Mouse (Mus musculus): ENCODE results near the gene Shank2.
A peak's percentile ranks its signal among the peaks of the same experiment; 100 is the strongest.

Gene Shank2

GRCm38 (mm10) chr7:144268778-144269177, 267.1 kb downstream of the Shank2 start:
- DNase-seq (ENCODE audit: low spot score in 2 of 2): no peak

- DNase-seq (ENCODE audit: low spot score in 2 of 2): no peak
Observed at GRCm38 (mm10) chr7:144271074-144271473, 269.3 kb downstream of the Shank2 start.

- DNase-seq (ENCODE audit: low spot score in 2 of 2): no peak
Observed at GRCm38 (mm10) chr7:144278703-144279102, 277.0 kb downstream of the Shank2 start.

GRCm38 (mm10) chr7:144283701-144284100, 282.0 kb downstream of the Shank2 start:
- DNase-seq (ENCODE audit: low spot score in 2 of 2): no peak

GRCm38 (mm10) chr7:144284241-144285065, 282.7 kb downstream of the Shank2 start:
- no peak for DNase-seq (ENCODE audit: low spot score in 2 of 2)

- DNase-seq (ENCODE audit: low spot score in 2 of 2): no peak
Observed at GRCm38 (mm10) chr7:144285066-144285633, 283.4 kb downstream of the Shank2 start.

GRCm38 (mm10) chr7:144285912-144286311, 284.2 kb downstream of the Shank2 start:
- DNase-seq (ENCODE audit: low spot score in 2 of 2): no peak

GRCm38 (mm10) chr7:144287991-144288390, 286.3 kb downstream of the Shank2 start:
- no peak for DNase-seq (ENCODE audit: low spot score in 2 of 2)

GRCm38 (mm10) chr7:144291478-144291877, 289.8 kb downstream of the Shank2 start:
- DNase-seq (ENCODE audit: low spot score in 2 of 2): no peak

GRCm38 (mm10) chr7:144293611-144294010, 291.9 kb downstream of the Shank2 start:
- DNase-seq (ENCODE audit: low spot score in 2 of 2): no peak

GRCm38 (mm10) chr7:144294239-144295200, 292.8 kb downstream of the Shank2 start:
- DNase-seq (ENCODE audit: low spot score in 2 of 2): peak in 1 of 2 experiments; percentile 18

GRCm38 (mm10) chr7:144299351-144299750, 297.6 kb downstream of the Shank2 start:
- DNase-seq (ENCODE audit: low spot score in 2 of 2): no peak

GRCm38 (mm10) chr7:144301646-144302045, 299.9 kb downstream of the Shank2 start:
- DNase-seq (ENCODE audit: low spot score in 2 of 2): no peak

GRCm38 (mm10) chr7:144302498-144302897, 300.8 kb downstream of the Shank2 start:
- no peak for DNase-seq (ENCODE audit: low spot score in 2 of 2)

- DNase-seq (ENCODE audit: low spot score in 2 of 2): no peak
Observed at GRCm38 (mm10) chr7:144307853-144308409, 306.2 kb downstream of the Shank2 start.

GRCm38 (mm10) chr7:144314438-144315105, 312.8 kb downstream of the Shank2 start:
- DNase-seq (ENCODE audit: low spot score in 2 of 2): no peak

GRCm38 (mm10) chr7:144316224-144316623, 314.5 kb downstream of the Shank2 start:
- no peak for DNase-seq (ENCODE audit: low spot score in 2 of 2)

GRCm38 (mm10) chr7:144316797-144317196, 315.1 kb downstream of the Shank2 start:
- DNase-seq (ENCODE audit: low spot score in 2 of 2): no peak

GRCm38 (mm10) chr7:144324077-144324476, 322.3 kb downstream of the Shank2 start:
- no peak for DNase-seq (ENCODE audit: low spot score in 2 of 2)

- no peak for DNase-seq (ENCODE audit: low spot score in 2 of 2)
Observed at GRCm38 (mm10) chr7:144324861-144325260, 323.1 kb downstream of the Shank2 start.

- DNase-seq (ENCODE audit: low spot score in 2 of 2): no peak
Observed at GRCm38 (mm10) chr7:144325603-144326002, 323.9 kb downstream of the Shank2 start.

Data from thymus, postnatal 10 days (tissue).